Mouse (Mus musculus) spleen, adult 2 months (tissue): ENCODE data around the gene Plekha6.

Experiments
- CTCF ChIP-seq: fragments of 200-500 bp; IDR thresholded peaks from 2 replicates; pipeline ENCODE4 v1.5.1; 2011; ENCODE audit warnings: mild to moderate bottlenecking, inconsistent platforms; ENCODE audit not compliant: insufficient read depth, insufficient read length, insufficient replicate concordance; ENCODE audit errors: extremely low read depth
- POLR2A ChIP-seq: fragments of 200-500 bp; IDR thresholded peaks from 2 replicates; pipeline ENCODE4 v1.6.1; 2011; ENCODE audit warnings: low read depth, low read length, inconsistent platforms

DNA sequence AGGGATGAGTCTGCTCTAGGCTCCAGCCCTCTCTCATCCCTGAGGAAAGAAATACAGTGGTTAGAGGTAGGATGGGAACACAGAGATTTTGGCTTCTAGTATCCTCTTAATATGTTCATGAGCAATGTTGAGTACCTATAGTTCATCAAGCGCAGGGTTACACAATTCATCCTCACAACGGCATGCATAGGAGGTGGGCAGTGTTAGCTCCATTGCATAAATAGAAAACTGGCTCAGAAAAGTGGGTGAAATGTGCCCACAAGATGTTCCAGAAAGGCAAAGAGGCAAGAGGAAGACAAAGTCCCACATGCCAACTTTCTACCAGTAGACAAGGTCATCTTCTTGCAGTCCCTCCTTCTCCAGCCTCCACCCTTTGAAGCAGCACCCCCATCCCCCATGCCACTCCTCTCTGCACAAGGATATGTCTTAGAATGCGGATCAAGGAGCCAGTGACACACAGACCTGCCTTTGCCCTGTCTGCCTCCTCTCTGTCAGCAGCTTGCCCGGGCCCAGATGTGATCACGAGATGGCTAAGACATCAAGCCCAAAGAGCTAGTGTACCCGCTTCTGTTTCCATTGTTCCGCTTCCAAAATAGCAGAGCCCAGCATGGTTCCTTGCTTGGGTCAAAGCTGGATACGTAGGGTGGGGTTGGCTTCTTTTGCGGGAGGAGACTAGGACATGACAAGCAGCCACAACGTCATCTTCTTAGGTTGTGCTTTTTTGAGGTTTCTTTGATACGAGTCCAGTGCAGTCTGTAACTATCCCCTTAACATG lies 168.8 kb downstream of the Plekha6 start:
- TF ChIP-seq CTCF (no peak), POLR2A (no peak)
